Mouse (Mus musculus) T-helper 1 cell (primary cell): ENCODE data around the gene Dnm3.
"Not testable (repeated sequence)": the region's sequence is repeated elsewhere in the genome, so short reads cannot be mapped to it uniquely, and the experiment has no call there.

Experiments
- in situ Hi-C: fragments of 300-600 bp; cut with MboI, MseI; formaldehyde crosslinking; loops from one replicate; pipeline ENCODE4 v1.15.1; 2025; ENCODE audit warnings: high pct_unique_total_duplicates

Gene Dnm3

DNA sequence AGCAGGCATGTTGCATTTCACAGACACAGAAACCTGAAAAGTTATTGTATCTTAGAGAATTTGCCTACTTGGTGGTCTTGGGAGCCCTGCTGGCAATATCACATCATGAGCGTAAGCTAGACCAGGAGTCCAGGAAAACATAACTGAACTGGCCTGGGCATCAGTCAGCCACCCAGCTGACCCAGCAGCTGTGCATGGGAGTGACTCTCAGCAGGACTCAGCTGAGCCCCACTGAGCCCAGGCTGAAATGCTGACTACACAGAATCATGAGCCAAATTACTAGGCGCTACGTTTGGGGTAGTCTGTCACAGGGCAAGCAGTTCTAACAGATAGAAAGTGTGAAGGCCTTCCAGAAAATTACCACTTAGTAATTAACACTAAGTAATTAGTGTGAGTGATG lies 41.2 kb downstream of the Dnm3 start:
- in situ Hi-C loops = no loop called here

GRCm38 (mm10) chr1:162428904-162429303 lies 48.9 kb downstream of the Dnm3 start:
- in situ Hi-C loops = no loop called here

DNA sequence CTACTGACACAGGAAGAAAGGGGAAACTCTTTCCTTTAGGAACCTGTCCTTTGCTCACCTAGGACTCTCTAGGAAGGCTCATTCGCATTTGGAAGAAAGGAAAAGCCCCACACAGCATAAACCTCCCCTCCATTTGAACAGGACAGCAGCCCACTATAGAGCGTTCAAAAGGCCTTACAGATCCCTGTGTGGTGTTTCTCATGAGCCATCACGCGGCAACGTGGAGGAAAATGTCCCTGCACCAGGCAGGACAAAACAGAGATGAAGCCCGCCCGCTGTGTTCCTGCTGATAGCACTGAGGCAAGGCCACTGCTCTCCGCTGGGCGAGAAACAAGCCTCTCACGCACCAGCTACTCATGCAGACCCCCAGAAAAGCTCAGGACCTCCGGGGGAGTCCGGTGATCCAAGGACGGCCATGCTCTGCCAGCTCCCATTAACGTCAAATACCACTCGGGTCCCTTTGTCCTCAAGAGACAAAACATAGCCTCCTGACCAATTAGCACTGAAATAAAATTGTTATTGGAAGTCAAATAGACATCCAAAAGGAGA lies 51.8 kb downstream of the Dnm3 start:
- in situ Hi-C loops = no loop called here

- in situ Hi-C loops = no loop called here
Observed at GRCm38 (mm10) chr1:162422826-162423225, 55.0 kb downstream of the Dnm3 start.

- in situ Hi-C loops = no loop called here
Observed at GRCm38 (mm10) chr1:162413791-162414190, 64.0 kb downstream of the Dnm3 start.

- in situ Hi-C loops = no loop called here
Observed at GRCm38 (mm10) chr1:162412787-162413429, 64.9 kb downstream of the Dnm3 start.

- in situ Hi-C loops = no loop called here
Observed at GRCm38 (mm10) chr1:162410207-162410965, 67.4 kb downstream of the Dnm3 start.

DNA sequence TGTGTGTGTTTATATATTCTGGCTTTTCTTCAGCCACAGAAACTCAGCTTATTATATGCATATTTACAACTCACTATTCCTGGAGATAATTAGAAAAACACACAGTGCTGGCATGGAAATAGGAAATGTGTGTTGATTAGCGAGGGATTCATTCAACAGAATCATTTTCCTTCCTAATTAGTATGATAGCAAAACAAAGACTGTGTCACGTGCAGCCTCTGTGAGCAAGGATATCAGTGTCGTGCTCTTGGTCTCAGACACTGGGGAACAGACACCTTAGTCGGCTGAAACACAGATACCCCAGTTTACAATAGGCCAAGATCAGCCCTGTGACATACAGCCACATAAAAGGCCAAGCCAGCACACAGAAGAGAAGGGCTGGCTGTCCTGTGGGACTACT lies 83.3 kb downstream of the Dnm3 start:
- in situ Hi-C loops = no loop called here

GRCm38 (mm10) chr1:162388442-162389165 lies 89.2 kb downstream of the Dnm3 start:
- in situ Hi-C loops = no loop called here

GRCm38 (mm10) chr1:162373068-162373467 lies 104.8 kb downstream of the Dnm3 start:
- in situ Hi-C loops = not testable (repeated sequence)

DNA sequence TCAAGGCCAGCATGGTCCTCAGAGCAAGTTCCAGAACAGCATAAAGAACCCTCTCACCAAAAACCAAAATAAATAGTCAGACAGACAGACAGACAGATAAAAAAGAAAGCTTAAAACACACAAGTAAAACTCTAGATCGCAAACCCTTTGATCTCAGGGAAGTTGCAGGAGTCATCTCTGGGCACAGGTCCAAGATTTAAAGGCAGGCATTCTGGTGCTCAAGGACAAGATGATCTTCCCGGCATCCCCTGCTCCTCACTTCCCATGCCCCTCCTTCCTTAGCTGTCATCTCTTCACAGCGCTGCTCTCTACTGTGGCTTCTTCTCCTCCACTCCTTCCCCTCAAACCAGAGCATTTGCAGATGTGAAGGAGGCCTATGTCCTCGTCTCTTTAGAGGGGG lies 108.1 kb downstream of the Dnm3 start:
- in situ Hi-C loops = no loop called here

DNA sequence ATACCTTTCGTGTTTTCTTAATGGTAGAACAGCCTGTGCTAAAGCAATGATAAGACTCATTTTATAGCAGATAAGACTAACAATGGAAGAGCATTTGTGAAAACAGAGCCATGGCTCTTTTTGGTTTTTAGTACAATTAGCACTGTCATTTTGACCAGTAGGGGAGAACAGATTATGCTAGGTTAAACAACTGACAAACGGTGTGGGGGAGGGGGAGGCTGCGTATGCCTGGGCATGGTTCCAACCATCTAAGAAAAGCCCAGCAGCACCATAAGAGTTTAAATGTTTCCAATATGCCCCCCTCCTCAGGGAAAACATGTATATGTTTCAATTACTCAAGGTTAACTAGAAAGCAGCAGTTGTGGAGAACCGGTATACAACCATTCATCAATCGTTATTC lies 115.9 kb downstream of the Dnm3 start:
- in situ Hi-C loops = loop anchor here (5.0 kb wide), 1 partner anchor 300 kb away; no protein-coding TSS in a partner anchor

DNA sequence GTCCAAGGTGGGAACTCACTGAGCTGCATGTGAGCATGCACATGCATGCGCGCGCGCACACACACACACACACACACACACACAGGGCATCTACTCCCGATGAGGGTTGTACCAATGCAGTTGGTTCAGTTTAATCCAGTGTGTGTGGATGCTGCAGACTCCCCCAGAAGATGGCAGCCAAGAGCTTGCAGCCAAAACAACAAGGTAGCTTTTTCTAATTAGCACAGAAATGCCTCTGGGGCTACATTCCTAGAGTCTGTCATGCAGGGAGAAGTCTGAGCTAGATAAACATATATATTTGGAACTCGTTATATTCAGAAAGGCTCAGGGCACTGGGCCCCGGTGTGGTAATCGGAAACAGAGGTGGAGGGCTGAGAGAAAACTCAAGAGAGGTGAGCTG lies 118.6 kb downstream of the Dnm3 start:
- in situ Hi-C loops = no loop called here

GRCm38 (mm10) chr1:162358036-162358435 lies 119.8 kb downstream of the Dnm3 start:
- in situ Hi-C loops = no loop called here

- in situ Hi-C loops = no loop called here
Observed at GRCm38 (mm10) chr1:162356481-162356880, 121.4 kb downstream of the Dnm3 start.

DNA sequence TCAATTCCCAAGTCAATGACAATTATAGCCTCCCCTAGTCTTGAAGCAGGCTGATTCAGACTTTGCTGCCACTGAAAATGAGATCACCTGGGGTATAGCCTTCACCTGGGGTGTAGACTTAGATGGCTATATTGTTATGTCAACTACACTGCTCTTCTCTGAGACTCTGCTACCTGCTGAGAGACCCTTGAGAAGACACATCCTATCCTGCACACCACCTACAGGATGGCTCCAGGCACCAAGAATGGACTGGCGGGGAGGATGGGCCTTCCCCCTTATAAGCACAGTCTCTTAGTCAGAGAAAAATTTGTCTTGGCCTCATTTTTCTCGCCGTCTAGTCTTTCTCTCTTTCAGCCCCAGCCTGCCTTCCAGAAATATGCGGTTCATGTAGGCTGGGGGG lies 123.1 kb downstream of the Dnm3 start:
- in situ Hi-C loops = no loop called here

DNA sequence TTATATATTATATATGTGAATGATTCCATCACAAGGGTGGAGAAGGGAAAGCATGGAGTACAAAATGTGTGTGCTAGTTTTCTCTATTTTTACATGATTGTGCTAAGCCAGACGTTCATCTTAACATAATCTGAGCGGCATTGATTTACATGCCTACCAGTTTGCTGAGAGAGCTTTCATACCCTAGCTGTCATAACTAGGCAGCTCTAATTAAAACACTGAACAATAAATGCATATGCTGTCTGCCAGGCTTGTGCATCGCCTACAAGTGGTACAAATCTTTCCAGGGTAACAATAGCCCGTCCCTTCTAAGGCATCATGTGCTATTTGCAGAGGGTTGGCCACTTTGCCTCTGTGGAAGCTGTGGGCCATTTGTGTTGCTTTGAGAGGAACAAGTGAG lies 124.0 kb downstream of the Dnm3 start:
- in situ Hi-C loops = no loop called here

DNA sequence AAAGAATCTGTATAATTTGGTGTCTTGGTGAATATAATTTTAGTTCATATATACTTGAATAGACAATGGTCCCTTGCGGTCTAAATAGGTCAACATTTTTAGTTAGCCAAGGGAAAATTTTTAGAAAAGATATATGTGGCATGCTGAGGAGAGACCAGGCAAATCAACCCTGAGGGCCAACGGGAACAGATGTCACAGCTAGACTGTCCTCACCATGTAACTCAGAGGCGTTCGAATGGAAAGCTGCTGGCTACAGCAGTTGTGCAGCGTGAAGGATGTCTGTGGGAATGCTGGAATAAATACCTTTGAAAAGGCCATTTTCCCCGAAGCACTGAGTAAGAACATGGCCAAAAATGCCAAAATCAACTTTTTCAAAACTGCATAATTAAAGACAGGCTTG lies 128.5 kb downstream of the Dnm3 start:
- in situ Hi-C loops = no loop called here

- in situ Hi-C loops = no loop called here
Observed at GRCm38 (mm10) chr1:162346456-162347011, 131.3 kb downstream of the Dnm3 start.

DNA sequence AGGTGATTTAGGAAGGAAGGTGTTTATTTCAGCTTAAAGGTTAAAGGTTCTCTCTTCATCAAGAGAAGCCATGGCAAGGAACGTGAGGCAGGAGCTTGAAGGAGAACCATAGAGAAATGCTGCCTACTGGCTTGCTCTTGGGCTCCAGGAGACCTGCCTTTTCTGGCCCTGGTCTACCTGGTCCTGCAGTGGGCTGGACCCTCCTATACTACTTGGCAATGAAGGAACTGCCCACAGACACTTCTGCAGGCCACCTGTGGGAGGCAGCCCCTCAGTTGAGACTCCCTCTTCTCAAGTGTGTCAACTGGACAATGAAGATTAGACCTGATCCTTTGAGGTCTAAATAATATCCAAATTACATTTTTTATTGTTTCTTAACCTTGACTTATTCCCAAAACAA lies 140.7 kb downstream of the Dnm3 start:
- in situ Hi-C loops = no loop called here

DNA sequence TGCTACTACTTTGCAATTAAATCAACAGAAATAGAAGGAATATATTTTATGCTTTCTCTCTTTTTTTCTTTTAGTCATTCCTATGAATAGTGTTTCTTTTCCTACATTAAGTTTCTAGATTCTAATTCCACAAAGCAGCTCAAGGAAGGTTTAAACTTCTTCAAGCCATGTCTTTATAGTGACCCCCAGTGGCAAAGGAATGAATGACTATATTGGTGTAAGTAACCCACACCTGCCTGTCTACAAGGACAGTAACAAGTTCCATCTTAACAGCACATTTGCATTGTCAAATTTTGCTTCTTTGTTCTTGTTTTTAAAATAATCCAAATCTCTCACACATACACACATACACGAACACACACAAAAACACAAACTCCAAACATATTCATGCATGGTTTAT lies 141.2 kb downstream of the Dnm3 start:
- in situ Hi-C loops = no loop called here

DNA sequence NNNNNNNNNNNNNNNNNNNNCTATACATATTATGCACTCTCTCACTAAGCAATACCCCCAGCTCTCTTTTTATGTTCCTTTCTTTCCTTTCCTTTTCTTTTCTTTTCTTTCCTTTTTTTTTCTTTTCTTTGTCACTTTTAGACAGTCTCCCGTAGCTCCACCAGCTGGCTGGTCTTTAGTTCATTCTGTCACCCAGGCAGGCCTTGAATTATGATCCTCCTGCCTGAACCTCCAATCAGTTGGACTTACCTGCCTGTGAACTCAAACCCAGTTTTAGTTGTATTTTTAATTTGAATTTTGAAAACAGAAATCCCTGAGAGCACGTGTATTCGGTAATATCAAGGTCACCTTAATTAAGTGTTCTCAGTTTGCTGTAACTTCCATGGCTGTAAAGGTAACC lies 141.6 kb downstream of the Dnm3 start:
- in situ Hi-C loops = no loop called here
